Mouse (Mus musculus): ENCODE measurements around the gene Clcf1. TPM values are rescaled to one million over a fixed set of nuclear protein-coding genes. Genes with fewer than 3 reads are reported as not detected.

The Clcf1 gene
- total RNA-seq, 2 experiments from 2014 or later = 0.38 to 0.89 TPM

- intact Hi-C loops (cut with DNase I) = no loop called here
- peak; percentile 16 for DNase-seq
- Histone ChIP-seq H3K4me3 (no peak overlapping the region), H3K27ac (no peak overlapping the region)
- TF ChIP-seq CTCF (IDR thresholded peaks at IDR 0.05) = no peak
Measured at GRCm38 (mm10) chr19:4196048-4196447, 18.0 kb upstream of the Clcf1 start.

- H3K27ac ChIP-seq = no peak overlapping the region
- TF ChIP-seq CTCF (IDR thresholded peaks at IDR 0.05) = no peak
- intact Hi-C loops (cut with DNase I) = no loop called here
- no peak overlapping the region for H3K4me3 ChIP-seq
- peak; percentile 46 for DNase-seq
Measured at GRCm38 (mm10) chr19:4196548-4196947, 17.5 kb upstream of the Clcf1 start.

GRCm38 (mm10) chr19:4197180-4197579 is 16.9 kb upstream of the Clcf1 start:
- no peak overlapping the region for H3K27ac ChIP-seq
- no peak for DNase-seq
- H3K4me3 ChIP-seq = no peak overlapping the region
- intact Hi-C loops (cut with DNase I) = no loop called here
- no peak for TF ChIP-seq CTCF (IDR thresholded peaks at IDR 0.05)

GRCm38 (mm10) chr19:4201291-4201909 is 12.6 kb upstream of the Clcf1 start, which contains the start of gene Rad9a:
Gene Rad9a (minus strand): TSS chr19:4201662.
- intact Hi-C loops (cut with DNase I) = no loop called here
- TF ChIP-seq CTCF (IDR thresholded peaks at IDR 0.05) = no peak
- peak within 1 kb of the TSS; percentile 83 for H3K4me3 ChIP-seq
- peak within 1 kb of the TSS; percentile 92 for H3K27ac ChIP-seq
- peak; percentile 97 for DNase-seq

- peak overlapping the region; percentile 83 for H3K4me3 ChIP-seq
- DNase-seq = no peak
- peak overlapping the region; percentile 92 for H3K27ac ChIP-seq
- intact Hi-C loops (cut with DNase I) = no loop called here
- no peak for TF ChIP-seq CTCF (IDR thresholded peaks at IDR 0.05)
Measured at GRCm38 (mm10) chr19:4202149-4202548, 11.9 kb upstream of the Clcf1 start.

- peak overlapping the region; percentile 9; the same call in 1 of the 2 replicates for H3K27ac ChIP-seq
- H3K4me3 ChIP-seq = no peak overlapping the region
- intact Hi-C loops (cut with DNase I) = no loop called here
- peak; percentile 6; the same call in 1 of the 2 replicates for TF ChIP-seq CTCF (IDR thresholded peaks at IDR 0.05)
- DNase-seq = no peak
Measured at GRCm38 (mm10) chr19:4203148-4203547, 10.9 kb upstream of the Clcf1 start.

GRCm38 (mm10) chr19:4203604-4204326 is 10.3 kb upstream of the Clcf1 start:
- TF ChIP-seq CTCF (IDR thresholded peaks at IDR 0.05) = no peak
- Histone ChIP-seq H3K4me3 (no peak overlapping the region), H3K27ac (peak overlapping the region; percentile 2; the same call in 1 of the 2 replicates)
- no peak for DNase-seq
- intact Hi-C loops (cut with DNase I) = no loop called here

GRCm38 (mm10) chr19:4204889-4205288 is 9.1 kb upstream of the Clcf1 start:
- intact Hi-C loops (cut with DNase I) = no loop called here
- DNase-seq = no peak
- no peak overlapping the region for H3K4me3 ChIP-seq
- H3K27ac ChIP-seq = no peak overlapping the region
- TF ChIP-seq CTCF (IDR thresholded peaks at IDR 0.05) = no peak

- no peak overlapping the region for H3K27ac ChIP-seq
- TF ChIP-seq CTCF (IDR thresholded peaks at IDR 0.05) = no peak; the same call in 1 of the 2 replicates
- peak; percentile 82 for DNase-seq
- intact Hi-C loops (cut with DNase I) = loop anchor here (1.0 to 2.0 kb wide), 2 partner anchors 21 to 104 kb away; no protein-coding TSS in a partner anchor
- no peak overlapping the region for H3K4me3 ChIP-seq
Measured at GRCm38 (mm10) chr19:4206971-4207370, 7.1 kb upstream of the Clcf1 start.

GRCm38 (mm10) chr19:4208563-4208962 is 5.5 kb upstream of the Clcf1 start:
- Histone ChIP-seq H3K27ac (no peak overlapping the region), H3K4me3 (no peak overlapping the region)
- intact Hi-C loops (cut with DNase I) = no loop called here
- DNase-seq = no peak
- no peak for TF ChIP-seq CTCF (IDR thresholded peaks at IDR 0.05)

- TF ChIP-seq CTCF (IDR thresholded peaks at IDR 0.05) = no peak
- intact Hi-C loops (cut with DNase I) = no loop called here
- H3K4me3 ChIP-seq = no peak overlapping the region
- H3K27ac ChIP-seq = no peak overlapping the region
- DNase-seq = peak; percentile 11
Measured at GRCm38 (mm10) chr19:4211891-4212588, 2.0 kb upstream of the Clcf1 start.

GRCm38 (mm10) chr19:4213524-4213974 is 489 bp upstream of the Clcf1 start:
- intact Hi-C loops (cut with DNase I) = no loop called here
- Histone ChIP-seq H3K4me3 (peak overlapping the region; percentile 89), H3K27ac (peak overlapping the region; percentile 80)
- peak; percentile 22 for DNase-seq
- TF ChIP-seq CTCF (IDR thresholded peaks at IDR 0.05) = no peak

All from gastrocnemius, adult 2 months (tissue).